Mouse (Mus musculus) CH12.LX (cell line): ENCODE measurements at regions not wholly inside any gene's neighbourhood (a gene's known extent, or its start where the extent isn't known, plus 50 kb on each side); places are given as distances from the start of the nearest gene placed in this dataset.

Experiments used
- CHD2 ChIP-seq: IDR thresholded peaks from 2 replicates; pipeline ENCODE4 v1.6.1; 2011; ENCODE audit warnings: low read length, improper control_type of control experiment
- CTCF ChIP-seq, 2 experiments: IDR thresholded peaks in 1 of 2; conservative IDR thresholded peaks in 1 of 2; 2 replicates each; pipeline ENCODE4 v1.5.1; 2011 to 2012; ENCODE audit warnings: low read depth in 2 of 2, low read length in 2 of 2, improper control_type of control experiment in 1 of 2, inconsistent platforms in 1 of 2, mild to moderate bottlenecking in 1 of 2, moderate library complexity in 1 of 2
- EP300 ChIP-seq: IDR thresholded peaks from 2 replicates; pipeline ENCODE4 v1.6.1; 2011; ENCODE audit warnings: low read length, improper control_type of control experiment
- JUN ChIP-seq: IDR thresholded peaks from 2 replicates; pipeline ENCODE4 v1.6.1; 2011; ENCODE audit warnings: low read depth, mild to moderate bottlenecking, low read length, improper control_type of control experiment, moderate library complexity; ENCODE audit not compliant: insufficient read depth
- MAFK ChIP-seq: IDR thresholded peaks from 2 replicates; pipeline ENCODE4 v1.6.1; 2011; ENCODE audit warnings: low read length, improper control_type of control experiment; ENCODE audit not compliant: insufficient replicate concordance
- MAX ChIP-seq: IDR thresholded peaks from 2 replicates; pipeline ENCODE4 v1.6.1; 2011; ENCODE audit warnings: low read length, improper control_type of control experiment
- MXI1 ChIP-seq: IDR thresholded peaks from 2 replicates; pipeline ENCODE4 v1.6.1; 2011; ENCODE audit warnings: mild to moderate bottlenecking, low read depth, low read length, improper control_type of control experiment
- POLR2A ChIP-seq: IDR thresholded peaks from 2 replicates; pipeline ENCODE4 v1.6.1; 2011; ENCODE audit warnings: low read depth, mild to moderate bottlenecking, improper control_type of control experiment, low read length
- POLR2AphosphoS2 ChIP-seq: IDR thresholded peaks from 2 replicates; pipeline ENCODE4 v1.6.1; 2011; ENCODE audit warnings: low read depth, low read length, improper control_type of control experiment
- ZC3H11A ChIP-seq: IDR thresholded peaks from 2 replicates; pipeline ENCODE4 v1.6.1; 2012; ENCODE audit warnings: low read depth, mild to moderate bottlenecking, inconsistent platforms, low read length, improper control_type of control experiment

- no peak for TF ChIP-seq MAX
- no peak for TF ChIP-seq CTCF (conservative IDR thresholded peaks at IDR 0.05 in 1 of 2, IDR thresholded peaks at IDR 0.05 in 1 of 2; ENCODE audit: low read depth in 2 of 2, low read length in 2 of 2)
- no peak for TF ChIP-seq POLR2AphosphoS2
- no peak for TF ChIP-seq EP300
- TF ChIP-seq MAFK: no peak
- no peak for TF ChIP-seq POLR2A
- no peak for TF ChIP-seq JUN
- TF ChIP-seq MXI1: no peak
- no peak for TF ChIP-seq ZC3H11A
- no peak for TF ChIP-seq CHD2
Observed at GRCm38 (mm10) chr17:63704991-63705390, 157.9 kb upstream of the Fer start.
